Mouse (Mus musculus) ovary, postnatal 14 days (tissue): ENCODE measurements around the gene Pomt2.
"Not testable (repeated sequence)": the region's sequence is repeated elsewhere in the genome, so short reads cannot be mapped to it uniquely, and the experiment has no call there.

ENCODE experiments used
- DNase-seq: peaks from one replicate; pipeline ENCODE4 v3.0.0; 2022; ENCODE audit warnings: low spot score

Gene Pomt2

GRCm38 (mm10) chr12:87147395-87148089 lies at the start of gene Pomt2:
Gene Pomt2 (minus strand): TSS chr12:87147968.
- peak; percentile 82 for DNase-seq

GRCm38 (mm10) chr12:87196310-87196709 lies 48.5 kb upstream of the Pomt2 start:
- DNase-seq = no peak

GRCm38 (mm10) chr12:87195069-87195468 lies 47.3 kb upstream of the Pomt2 start:
- DNase-seq = no peak

GRCm38 (mm10) chr12:87193008-87193407 lies 45.2 kb upstream of the Pomt2 start:
- DNase-seq = no peak

- DNase-seq = no peak
These were observed 29.9 kb upstream of the Pomt2 start for GRCm38 (mm10) chr12:87177631-87178030.

- no peak for DNase-seq
These were observed 27.6 kb upstream of the Pomt2 start for GRCm38 (mm10) chr12:87175194-87175946.

GRCm38 (mm10) chr12:87160815-87161214 lies 13.0 kb upstream of the Pomt2 start:
- no peak for DNase-seq

- DNase-seq = no peak
These were observed 12.5 kb upstream of the Pomt2 start for GRCm38 (mm10) chr12:87160310-87160709.

GRCm38 (mm10) chr12:87158099-87158498 lies 10.3 kb upstream of the Pomt2 start:
- no peak for DNase-seq

GRCm38 (mm10) chr12:87157361-87157760 lies 9.6 kb upstream of the Pomt2 start:
- no peak for DNase-seq

GRCm38 (mm10) chr12:87154448-87154847 lies 6.7 kb upstream of the Pomt2 start:
- not testable (repeated sequence) for DNase-seq

GRCm38 (mm10) chr12:87149471-87149870 lies 1.7 kb upstream of the Pomt2 start:
- DNase-seq = no peak

GRCm38 (mm10) chr12:87148136-87148535 lies 368 bp upstream of the Pomt2 start:
- DNase-seq = no peak

- DNase-seq = peak; percentile 73
These were observed 802 bp downstream of the Pomt2 start, which contains the start of gene Gstz1 for GRCm38 (mm10) chr12:87146966-87147365. Gene Gstz1 (plus strand): TSS chr12:87147165.

- DNase-seq = no peak
These were observed 5.6 kb downstream of the Pomt2 start for GRCm38 (mm10) chr12:87142156-87142555.

GRCm38 (mm10) chr12:87138768-87139167 lies 9.0 kb downstream of the Pomt2 start:
- no peak for DNase-seq

GRCm38 (mm10) chr12:87138342-87138701 lies 9.4 kb downstream of the Pomt2 start:
- no peak for DNase-seq

- DNase-seq = no peak
These were observed 10.1 kb downstream of the Pomt2 start for GRCm38 (mm10) chr12:87137439-87138341.

GRCm38 (mm10) chr12:87132784-87133183 lies 15.0 kb downstream of the Pomt2 start:
- DNase-seq = no peak

GRCm38 (mm10) chr12:87132210-87132609 lies 15.6 kb downstream of the Pomt2 start:
- DNase-seq = no peak

- DNase-seq = peak; percentile 9
These were observed 16.1 kb downstream of the Pomt2 start for GRCm38 (mm10) chr12:87131619-87132018.

- DNase-seq = no peak
These were observed 16.6 kb downstream of the Pomt2 start for GRCm38 (mm10) chr12:87131181-87131580.
